ENCODE assay signal across 8 mouse cellular contexts in genomic region chr11:68982639-68983369, GRCm38 (mm10). TPM values are rescaled to one million over a fixed set of nuclear protein-coding genes. Genes with fewer than 3 reads are reported as not detected.
DNase-seq lines count a peak whose midpoint lies in the region; ATAC-seq and TF ChIP-seq lines count a peak whose summit lies in the region.

No protein-coding gene starts in this region.

- DNase-seq in CH12.LX (ENCODE audit: extremely low read depth), result peak; percentile 76
- DNase-seq in adrenal gland, postnatal 14 days, result peak; percentile 85
- DNase-seq in heart, postnatal 14 days, result peak; percentile 79 to 87
- peak; percentile 71 for DNase-seq in layer of hippocampus, adult 11-12 months (ENCODE audit: low spot score)
- DNase-seq in lung, postnatal 10 days, result peak; percentile 88
- DNase-seq in right cerebral cortex, adult 18-20 months, result peak; percentile 51
- peak; percentile 70 to 75 for DNase-seq in urinary bladder, postnatal 36 days (ENCODE audit: low spot score in 2 of 2)

- TF ChIP-seq RAD21 in CH12.LX (IDR thresholded peaks at IDR 0.05; ENCODE audit: low read depth, low read length), result peak; percentile 96

- no peak overlapping the region for H3K4me3 ChIP-seq in CH12.LX (replicated peaks in 1 of 3; ENCODE audit: low read depth in 2 of 3, low read length in 2 of 3, poor library complexity in 1 of 3)
- no peak overlapping the region for H3K4me3 ChIP-seq in embryonic facial prominence, embryonic 12.5 days

- 27% methylated on average over 4 of the region's 4 CpGs for WGBS in embryonic facial prominence, embryonic 12.5 days

- H3K4me2 ChIP-seq in CH12.LX (ENCODE audit: insufficient read depth, low read depth, poor library complexity, severe bottlenecking), result no peak overlapping the region
- no peak overlapping the region for H3K4me2 ChIP-seq in embryonic facial prominence, embryonic 12.5 days (replicated peaks)

- H3K27ac ChIP-seq in CH12.LX (ENCODE audit: insufficient read depth, low read depth), result no peak overlapping the region
- no peak overlapping the region for H3K27ac ChIP-seq in embryonic facial prominence, embryonic 12.5 days

- TF ChIP-seq CTCF in CH12.LX (conservative IDR thresholded peaks at IDR 0.05 in 1 of 2, IDR thresholded peaks at IDR 0.05 in 1 of 2; ENCODE audit: low read depth in 2 of 2, low read length in 2 of 2), result peak; percentile 54 to 97; a peak in 3 of 4 replicates

- TF ChIP-seq POLR2A in CH12.LX (IDR thresholded peaks at IDR 0.05; ENCODE audit: low read depth, low read length), result 0 out of 2 replicates have a peak, but pooled peaks have one; percentile 11

- no peaks in the 10 kb centered on the region for H3K27me3 ChIP-seq in CH12.LX (replicated peaks)
- no peaks in the 10 kb centered on the region for H3K27me3 ChIP-seq in embryonic facial prominence, embryonic 12.5 days

- no peaks in the 10 kb centered on the region for H3K9me3 ChIP-seq in CH12.LX (replicated peaks; ENCODE audit: low read length)
- H3K9me3 ChIP-seq in embryonic facial prominence, embryonic 12.5 days, result no peaks in the 10 kb centered on the region

- ATAC-seq in embryonic facial prominence, embryonic 12.5 days (ENCODE audit: insufficient number of reproducible peaks, insufficient read depth, low FRiP score, low TSS enrichment), result 0 out of 2 replicates have a peak, but pooled peaks have one; percentile 35

- dilution Hi-C loops in CH12.LX (cut with MboI; ENCODE audit: extremely low pct_ligation_motif_present, extremely low pct_unique_long_range_greater_than_20kb, low sequenced_read_pairs), result no loop called here

- peaks cover 19 to 30% of the 10 kb centered on the region in 2 experiments for H3K36me3 ChIP-seq in CH12.LX (replicated peaks in 1 of 2; ENCODE audit: control insufficient read depth in 1 of 2, insufficient read depth in 1 of 2, low read length in 1 of 2)
- peaks cover 18% of the 10 kb centered on the region for H3K36me3 ChIP-seq in embryonic facial prominence, embryonic 12.5 days

- H3K4me1 ChIP-seq in CH12.LX (ENCODE audit: control insufficient read depth in 1 of 2, insufficient read depth in 2 of 2), result peaks cover 0 to 7% of the 10 kb centered on the region in 2 experiments; a peak in 2 of 4 replicates
- no peaks in the 10 kb centered on the region for H3K4me1 ChIP-seq in embryonic facial prominence, embryonic 12.5 days

- intact Hi-C loops in heart, postnatal 14 days (cut with DNase I), result loop anchor here (1.0 kb wide), 1 partner anchor 79 kb away; no protein-coding TSS in a partner anchor

- TF ChIP-seq EP300 in CH12.LX (IDR thresholded peaks at IDR 0.05; ENCODE audit: low read length), result no peak

- no peaks in the 10 kb centered on the region for H3K79me2 ChIP-seq in CH12.LX (replicated peaks; ENCODE audit: control insufficient read depth, extremely low read depth, insufficient read depth, poor library complexity, severe bottlenecking)

- H3K9ac ChIP-seq in CH12.LX (ENCODE audit: insufficient read depth, low read depth), result no peak overlapping the region
- no peak overlapping the region for H3K9ac ChIP-seq in embryonic facial prominence, embryonic 12.5 days

- in situ Hi-C loops in CH12.LX (cut with MboI; ENCODE audit: low pct_ligation_motif_present, low pct_unique_long_range_greater_than_20kb, low sequenced_read_pairs), result no loop called here

TF ChIP-seq in CH12.LX, 34 proteins besides CTCF, POLR2A, EP300 and RAD21:
- TF ChIP-seq BHLHE40 (IDR thresholded peaks at IDR 0.05; ENCODE audit: low read depth, low read length) (no peak), IRF4 (IDR thresholded peaks at IDR 0.05; ENCODE audit: low read depth, low read length) (no peak), TCF12 (IDR thresholded peaks at IDR 0.05; ENCODE audit: low read depth, low read length) (0 out of 2 replicates have a peak, but pooled peaks have one; percentile 15), MEF2A (IDR thresholded peaks at IDR 0.05; ENCODE audit: borderline replicate concordance, low read depth, low read length) (no peak), CHD1 (IDR thresholded peaks at IDR 0.05; ENCODE audit: low read depth, low read length) (no peak), MAFK (IDR thresholded peaks at IDR 0.05; ENCODE audit: insufficient replicate concordance, low read length) (no peak), SIN3A (IDR thresholded peaks at IDR 0.05; ENCODE audit: low read length) (no peak), GABPA (IDR thresholded peaks at IDR 0.05; ENCODE audit: insufficient replicate concordance, low read depth, low read length) (no peak), MAX (IDR thresholded peaks at IDR 0.05; ENCODE audit: low read length) (no peak), JUND (conservative IDR thresholded peaks at IDR 0.05; ENCODE audit: low read depth, low read length) (no peak), E2F4 (IDR thresholded peaks at IDR 0.05; ENCODE audit: insufficient replicate concordance, low read depth, low read length) (no peak), NRF1 (IDR thresholded peaks at IDR 0.05; ENCODE audit: low read depth, low read length) (no peak), SMC3 (IDR thresholded peaks at IDR 0.05; ENCODE audit: low read depth, low read length) (peak; percentile 89)

RNA-seq across cellular contexts. Expression of gene Rangrf, which starts 7.8 kb away (rescaled TPM):
- total RNA-seq in CH12.LX (2012; rRNA removed) (106 and 160 TPM in 2 replicates), CH12.LX (2014; rRNA removed) (154 and 158 TPM in 2 replicates)
- 95.5 and 111 TPM in 2 replicates for polyA plus RNA-seq in CH12.LX (2012; ENCODE audit: insufficient read length, low read depth)
- 16.3 and 24.8 TPM in 2 replicates for total RNA-seq in adrenal gland, postnatal 14 days (2021)
- 59.3 and 64.2 TPM in 2 replicates for polyA plus RNA-seq in embryonic facial prominence, embryonic 12.5 days (2016; fragmentation: Nextera tagmentation; extraction: Ambion mirVana)
- total RNA-seq in heart, postnatal 14 days (2021), result 10 to 100 TPM; 51.9 to 61.2 TPM

RNA-seq across cellular contexts. Expression of gene Slc25a35, which starts 14.9 kb away (rescaled TPM):
- total RNA-seq in CH12.LX (2012; rRNA removed), result 1.6 and 3.9 TPM in 2 replicates
- not detected in 2 replicates for total RNA-seq in CH12.LX (2014; rRNA removed)
- 0.83 and 1.0 TPM in 2 replicates for polyA plus RNA-seq in CH12.LX (2012; ENCODE audit: insufficient read length, low read depth)
- total RNA-seq in adrenal gland, postnatal 14 days (2021), result 54.6 and 55.8 TPM in 2 replicates
- polyA plus RNA-seq in embryonic facial prominence, embryonic 12.5 days (2016; fragmentation: Nextera tagmentation; extraction: Ambion mirVana), result 2.6 and 4.1 TPM in 2 replicates
- 1 to 10 TPM; 4.5 to 5.5 TPM for total RNA-seq in heart, postnatal 14 days (2021)

RNA-seq across cellular contexts. Expression of gene Pfas, which starts 25.5 kb away (rescaled TPM):
- total RNA-seq in CH12.LX (2012; rRNA removed) (110 and 132 TPM in 2 replicates), CH12.LX (2014; rRNA removed) (61.9 and 65.0 TPM in 2 replicates)
- 66.5 and 72.9 TPM in 2 replicates for polyA plus RNA-seq in CH12.LX (2012; ENCODE audit: insufficient read length, low read depth)
- 28.1 and 29.0 TPM in 2 replicates for total RNA-seq in adrenal gland, postnatal 14 days (2021)
- polyA plus RNA-seq in embryonic facial prominence, embryonic 12.5 days (2016; fragmentation: Nextera tagmentation; extraction: Ambion mirVana), result 44.0 and 44.3 TPM in 2 replicates
- total RNA-seq in heart, postnatal 14 days (2021), result 1 to 10 TPM; 7.6 to 7.7 TPM

RNA-seq across cellular contexts. Expression of gene Arhgef15, which starts 25.5 kb away (rescaled TPM):
- 0.04 TPM in 1 of 2 replicates, not detected in the other for total RNA-seq in CH12.LX (2012; rRNA removed)
- total RNA-seq in CH12.LX (2014; rRNA removed), result not detected in 2 replicates
- polyA plus RNA-seq in CH12.LX (2012; ENCODE audit: insufficient read length, low read depth), result 0.12 TPM in 1 of 2 replicates, not detected in the other
- total RNA-seq in adrenal gland, postnatal 14 days (2021), result 28.7 and 31.9 TPM in 2 replicates
- 8.1 and 8.5 TPM in 2 replicates for polyA plus RNA-seq in embryonic facial prominence, embryonic 12.5 days (2016; fragmentation: Nextera tagmentation; extraction: Ambion mirVana)
- 10 to 100 TPM; 37.9 to 46.1 TPM for total RNA-seq in heart, postnatal 14 days (2021)

RNA-seq across cellular contexts. Expression of gene Ctc1, which starts 32.9 kb away (rescaled TPM):
- total RNA-seq in CH12.LX (2012; rRNA removed) (40.1 and 44.8 TPM in 2 replicates), CH12.LX (2014; rRNA removed) (20.5 and 22.7 TPM in 2 replicates)
- 44.1 and 69.8 TPM in 2 replicates for polyA plus RNA-seq in CH12.LX (2012; ENCODE audit: insufficient read length, low read depth)
- 24.2 and 27.9 TPM in 2 replicates for total RNA-seq in adrenal gland, postnatal 14 days (2021)
- 71.0 and 75.2 TPM in 2 replicates for polyA plus RNA-seq in embryonic facial prominence, embryonic 12.5 days (2016; fragmentation: Nextera tagmentation; extraction: Ambion mirVana)
- 10 to 100 TPM; 13.1 to 16.5 TPM for total RNA-seq in heart, postnatal 14 days (2021)
